Mouse (Mus musculus): ENCODE measurements around the gene Htra2.

DNA sequence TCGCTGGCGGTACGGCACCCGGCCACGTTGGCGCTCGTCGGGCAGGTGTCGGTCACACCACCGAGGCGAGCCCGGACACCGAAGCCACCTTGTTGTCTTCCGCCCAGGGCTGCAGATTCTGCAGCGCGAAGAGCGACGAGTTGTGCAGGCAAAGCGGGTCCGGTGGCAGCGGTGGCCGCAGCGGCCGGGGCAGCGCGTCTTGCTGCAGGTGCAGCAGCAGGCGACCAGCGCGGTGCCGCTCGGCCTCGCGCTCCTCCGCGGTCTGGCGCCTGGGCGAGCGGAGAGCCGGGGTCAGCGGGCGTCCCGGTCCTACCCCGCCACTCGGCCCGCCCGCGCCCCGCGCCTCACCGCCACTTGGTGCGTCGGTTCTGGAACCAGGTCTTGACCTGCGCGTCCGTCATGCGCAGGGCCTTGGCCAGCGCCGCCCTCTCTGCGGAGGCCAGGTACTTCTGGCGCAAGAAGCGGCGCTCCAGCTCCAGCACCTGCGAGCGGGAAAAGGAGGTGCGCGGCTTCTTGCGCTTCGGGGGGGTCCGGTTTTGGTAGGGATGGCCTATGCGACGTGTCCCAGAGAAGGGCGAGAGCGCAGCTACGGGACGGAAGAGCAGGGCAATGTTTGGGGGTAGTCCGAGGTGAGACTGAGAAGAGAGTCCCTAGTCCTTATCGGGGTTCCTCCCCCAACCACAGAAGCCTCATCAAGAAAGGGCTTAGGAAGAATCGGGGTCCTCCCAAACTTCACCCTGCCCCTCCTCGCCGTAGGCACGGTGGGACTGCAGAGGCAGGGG is 13.8 kb upstream of the Htra2 start:
- TF ChIP-seq POLR2A (IDR thresholded peaks at IDR 0.05; ENCODE audit: low read depth, low read length) (no peak), CTCF (IDR thresholded peaks at IDR 0.05; ENCODE audit: borderline replicate concordance, insufficient read depth, low read length) (no peak)

Data from embryonic fibroblast, embryonic 13.5 days (primary cell).